Mouse (Mus musculus): ENCODE results near the gene Myo3b.

The Myo3b gene

GRCm38 (mm10) chr2:70278425-70279277 lies 239.7 kb downstream of the Myo3b start:
- no peak for DNase-seq (ENCODE audit: low read depth, low spot score)

GRCm38 (mm10) chr2:70284109-70284508 lies 245.2 kb downstream of the Myo3b start:
- DNase-seq (ENCODE audit: low read depth, low spot score), result no peak

GRCm38 (mm10) chr2:70291063-70291462 lies 252.1 kb downstream of the Myo3b start:
- DNase-seq (ENCODE audit: low read depth, low spot score), result no peak

- no peak for DNase-seq (ENCODE audit: low read depth, low spot score)
Measured at GRCm38 (mm10) chr2:70292776-70293175, 253.8 kb downstream of the Myo3b start.

GRCm38 (mm10) chr2:70302905-70303304 lies 264.0 kb downstream of the Myo3b start:
- no peak for DNase-seq (ENCODE audit: low read depth, low spot score)

GRCm38 (mm10) chr2:70315125-70315524 lies 276.2 kb downstream of the Myo3b start:
- DNase-seq (ENCODE audit: low read depth, low spot score), result no peak

GRCm38 (mm10) chr2:70315734-70316133 lies 276.8 kb downstream of the Myo3b start:
- DNase-seq (ENCODE audit: low read depth, low spot score), result no peak

- DNase-seq (ENCODE audit: low read depth, low spot score), result no peak
Measured at GRCm38 (mm10) chr2:70317850-70318249, 278.9 kb downstream of the Myo3b start.

- no peak for DNase-seq (ENCODE audit: low read depth, low spot score)
Measured at GRCm38 (mm10) chr2:70318861-70319555, 280.1 kb downstream of the Myo3b start.

GRCm38 (mm10) chr2:70322767-70323166 lies 283.8 kb downstream of the Myo3b start:
- no peak for DNase-seq (ENCODE audit: low read depth, low spot score)

- no peak for DNase-seq (ENCODE audit: low read depth, low spot score)
Measured at GRCm38 (mm10) chr2:70327602-70328001, 288.7 kb downstream of the Myo3b start.

GRCm38 (mm10) chr2:70332905-70333304 lies 294.0 kb downstream of the Myo3b start:
- DNase-seq (ENCODE audit: low read depth, low spot score), result no peak

- DNase-seq (ENCODE audit: low read depth, low spot score), result no peak
Measured at GRCm38 (mm10) chr2:70333553-70333952, 294.6 kb downstream of the Myo3b start.

GRCm38 (mm10) chr2:70336551-70336950 lies 297.6 kb downstream of the Myo3b start:
- no peak for DNase-seq (ENCODE audit: low read depth, low spot score)

GRCm38 (mm10) chr2:70337208-70337611 lies 298.3 kb downstream of the Myo3b start:
- DNase-seq (ENCODE audit: low read depth, low spot score), result peak; percentile 60

GRCm38 (mm10) chr2:70337869-70338268 lies 298.9 kb downstream of the Myo3b start:
- DNase-seq (ENCODE audit: low read depth, low spot score), result peak; percentile 12

- DNase-seq (ENCODE audit: low read depth, low spot score), result no peak
Measured at GRCm38 (mm10) chr2:70339061-70339460, 300.1 kb downstream of the Myo3b start.

- no peak for DNase-seq (ENCODE audit: low read depth, low spot score)
Measured at GRCm38 (mm10) chr2:70339501-70339900, 300.6 kb downstream of the Myo3b start.

GRCm38 (mm10) chr2:70340224-70340623 lies 301.3 kb downstream of the Myo3b start:
- no peak for DNase-seq (ENCODE audit: low read depth, low spot score)

GRCm38 (mm10) chr2:70345126-70345525 lies 306.2 kb downstream of the Myo3b start:
- DNase-seq (ENCODE audit: low read depth, low spot score), result no peak

GRCm38 (mm10) chr2:70347511-70347910 lies 308.6 kb downstream of the Myo3b start:
- no peak for DNase-seq (ENCODE audit: low read depth, low spot score)

GRCm38 (mm10) chr2:70348793-70349553 lies 310.0 kb downstream of the Myo3b start:
- DNase-seq (ENCODE audit: low read depth, low spot score), result no peak
